In genomic region chr5:144358592-144358917, GRCm38 (mm10) we compare ENCODE assay signal across 8 mouse cellular contexts. TPM values are rescaled to one million over a fixed set of nuclear protein-coding genes. Genes with fewer than 3 reads are reported as not detected.
DNase-seq lines count a peak whose midpoint lies in the region; ATAC-seq and TF ChIP-seq lines count a peak whose summit lies in the region.

No protein-coding gene starts in this region.

- peak overlapping the region; percentile 64 for H3K4me3 ChIP-seq in heart, embryonic 15.5 days
- peak overlapping the region; percentile 59 for H3K4me3 ChIP-seq in bone marrow, adult 2 months (replicated peaks; ENCODE audit: control insufficient read depth, low read depth, low read length)
- H3K4me3 ChIP-seq in hindbrain, embryonic 11.5 days (ENCODE audit: low read depth, low read length): peak overlapping the region; percentile 53
- H3K4me3 ChIP-seq in midbrain, embryonic 12.5 days: peak overlapping the region; percentile 52

- DNase-seq in heart, postnatal 25 days (ENCODE audit: low spot score): no peak
- DNase-seq in hindbrain, embryonic 11.5 days (ENCODE audit: low spot score): no peak
- DNase-seq in right cerebral cortex, postnatal 10 days (ENCODE audit: low spot score in 2 of 2): no peak
- DNase-seq in adrenal gland, postnatal 36 days: no peak

- intact Hi-C loops in heart, postnatal 25 days (cut with DNase I): loop anchor here (5.0 to 10.0 kb wide), 2 partner anchors 66 to 124 kb away; no protein-coding TSS in a partner anchor

- H3K27ac ChIP-seq in heart, embryonic 15.5 days: peak overlapping the region; percentile 86
- H3K27ac ChIP-seq in bone marrow, adult 2 months (ENCODE audit: control insufficient read depth, insufficient read depth, low read depth, low read length, poor library complexity): no peak overlapping the region
- H3K27ac ChIP-seq in hindbrain, embryonic 11.5 days (ENCODE audit: low read depth, low read length): no peak overlapping the region
- H3K27ac ChIP-seq in midbrain, embryonic 12.5 days (replicated peaks): no peak overlapping the region

- H3K4me1 ChIP-seq in heart, embryonic 15.5 days (replicated peaks): peaks cover 11% of the 10 kb centered on the region
- peaks cover 2% of the 10 kb centered on the region for H3K4me1 ChIP-seq in bone marrow, adult 2 months (ENCODE audit: control insufficient read depth, insufficient read depth, low read length)
- H3K4me1 ChIP-seq in hindbrain, embryonic 11.5 days (replicated peaks; ENCODE audit: control insufficient read depth, insufficient read depth, low read length): 0 out of 2 replicates have a peak, but pooled peaks cover 5% of the 10 kb centered on the region
- peaks cover 16% of the 10 kb centered on the region for H3K4me1 ChIP-seq in midbrain, embryonic 12.5 days

- H3K27me3 ChIP-seq in heart, embryonic 15.5 days: no peaks in the 10 kb centered on the region
- H3K27me3 ChIP-seq in hindbrain, embryonic 11.5 days (ENCODE audit: control insufficient read depth, insufficient read depth, low read length): peaks cover 15% of the 10 kb centered on the region
- peaks cover 38% of the 10 kb centered on the region for H3K27me3 ChIP-seq in midbrain, embryonic 12.5 days

- H3K9ac ChIP-seq in heart, embryonic 15.5 days: peak overlapping the region; percentile 67
- H3K9ac ChIP-seq in hindbrain, embryonic 11.5 days (ENCODE audit: low read depth, low read length): no peak overlapping the region
- peak overlapping the region; percentile 25; the same call in 1 of the 2 replicates for H3K9ac ChIP-seq in midbrain, embryonic 12.5 days (replicated peaks)

- peak overlapping the region; percentile 74 for H3K4me2 ChIP-seq in heart, embryonic 15.5 days
- peak overlapping the region; percentile 69 for H3K4me2 ChIP-seq in hindbrain, embryonic 11.5 days (replicated peaks; ENCODE audit: low read depth, low read length)
- H3K4me2 ChIP-seq in midbrain, embryonic 12.5 days (replicated peaks): peak overlapping the region; percentile 91

- peak; percentile 8; the same call in 1 of the 2 replicates for TF ChIP-seq CTCF in bone marrow, adult 2 months (IDR thresholded peaks at IDR 0.05; ENCODE audit: control insufficient read depth, insufficient read depth, low read length)

- no peak for ATAC-seq in heart, embryonic 15.5 days (replicated peaks; ENCODE audit: insufficient number of reproducible peaks, insufficient read depth, low FRiP score, low read depth)
- no peak for ATAC-seq in hindbrain, embryonic 11.5 days (ENCODE audit: low FRiP score)
- no peak for ATAC-seq in midbrain, embryonic 12.5 days (ENCODE audit: low FRiP score, low read depth)
- ATAC-seq in activated CD4-positive, CD25-positive, alpha-beta regulatory T cell, adult 4 months: no peak

- no peak for TF ChIP-seq POLR2A in bone marrow, adult 2 months (IDR thresholded peaks at IDR 0.05; ENCODE audit: borderline replicate concordance, control insufficient read depth, low read depth, low read length)

- H3K36me3 ChIP-seq in heart, embryonic 15.5 days: no peaks in the 10 kb centered on the region
- H3K36me3 ChIP-seq in hindbrain, embryonic 11.5 days (ENCODE audit: control insufficient read depth, insufficient read depth, low read length): no peaks in the 10 kb centered on the region
- no peaks in the 10 kb centered on the region for H3K36me3 ChIP-seq in midbrain, embryonic 12.5 days

- no peaks in the 10 kb centered on the region for H3K9me3 ChIP-seq in heart, embryonic 15.5 days (replicated peaks)
- no peaks in the 10 kb centered on the region for H3K9me3 ChIP-seq in hindbrain, embryonic 11.5 days (ENCODE audit: control insufficient read depth, low read length)
- H3K9me3 ChIP-seq in midbrain, embryonic 12.5 days: no peaks in the 10 kb centered on the region

- 7% methylated on average over 10 of the region's 10 CpGs for WGBS in heart, embryonic 15.5 days
- WGBS in bone marrow, adult 2 months: 7% methylated on average over 10 of the region's 10 CpGs
- 7% methylated on average over 10 of the region's 10 CpGs for WGBS in hindbrain, embryonic 11.5 days
- WGBS in midbrain, embryonic 12.5 days: 5% methylated on average over 10 of the region's 10 CpGs

RNA-seq across cellular contexts. Expression of gene Baiap2l1, which starts 0.6 kb away (rescaled TPM):
- 10.8 and 11.4 TPM in 2 replicates for polyA plus RNA-seq in heart, embryonic 15.5 days (2015; fragmentation: Nextera tagmentation; extraction: Ambion mirVana)
- 1 to 10 TPM; 5.6 to 5.7 TPM for total RNA-seq in heart, postnatal 25 days (2021)
- polyA plus RNA-seq in bone marrow, adult 2 months (2011; ENCODE audit: insufficient read depth, insufficient read length, low replicate concordance, missing spikeins): not detected in 2 replicates
- polyA plus RNA-seq in hindbrain, embryonic 11.5 days (2014; fragmentation: Nextera tagmentation; extraction: Ambion mirVana): 3.2 and 3.3 TPM in 2 replicates
- 2.5 and 2.9 TPM in 2 replicates for polyA plus RNA-seq in midbrain, embryonic 12.5 days (2016; fragmentation: Nextera tagmentation; extraction: Ambion mirVana)
- 10 to 100 TPM in 1 of 2 experiments, 1 to 10 TPM in 1; 8.9 to 15.2 TPM for total RNA-seq in adrenal gland, postnatal 36 days (2021)
- under 1 TPM; 0.70 to 0.87 TPM for polyA plus RNA-seq in activated CD4-positive, CD25-positive, alpha-beta regulatory T cell, adult 4 months (2017; shearing (Covaris generic))
